Mouse (Mus musculus): Measurements from ENCODE around the gene Poc5.

Poc5 gene

GRCm38 (mm10) chr13:96388042-96388888 is at the start of gene Poc5:
Gene Poc5, plus strand, starts transcription at chr13:96388294.
- DNase-seq, result peak; percentile 99

- no peak for DNase-seq
These were observed 46.6 kb upstream of the Poc5 start for GRCm38 (mm10) chr13:96341461-96341860.

- DNase-seq, result no peak
These were observed 43.3 kb upstream of the Poc5 start for GRCm38 (mm10) chr13:96344778-96345177.

GRCm38 (mm10) chr13:96346581-96346980 is 41.5 kb upstream of the Poc5 start:
- DNase-seq, result peak; percentile 24

GRCm38 (mm10) chr13:96350207-96350606 is 37.9 kb upstream of the Poc5 start:
- DNase-seq, result no peak

GRCm38 (mm10) chr13:96351264-96351663 is 36.8 kb upstream of the Poc5 start:
- DNase-seq, result peak; percentile 34

GRCm38 (mm10) chr13:96375519-96375918 is 12.6 kb upstream of the Poc5 start:
- DNase-seq, result peak; percentile 42

- DNase-seq, result no peak
These were observed 11.2 kb upstream of the Poc5 start for GRCm38 (mm10) chr13:96376871-96377270.

GRCm38 (mm10) chr13:96377883-96378282 is 10.2 kb upstream of the Poc5 start:
- no peak for DNase-seq

- no peak for DNase-seq
These were observed 1.2 kb downstream of the Poc5 start for GRCm38 (mm10) chr13:96389301-96389700.

GRCm38 (mm10) chr13:96401251-96401650 is 13.2 kb downstream of the Poc5 start:
- no peak for DNase-seq

- no peak for DNase-seq
These were observed 17.4 kb downstream of the Poc5 start for GRCm38 (mm10) chr13:96405518-96405917.

GRCm38 (mm10) chr13:96407040-96407439 is 18.9 kb downstream of the Poc5 start:
- DNase-seq, result peak; percentile 54

GRCm38 (mm10) chr13:96408786-96409185 is 20.7 kb downstream of the Poc5 start:
- DNase-seq, result no peak

GRCm38 (mm10) chr13:96414384-96414783 is 26.3 kb downstream of the Poc5 start:
- no peak for DNase-seq

GRCm38 (mm10) chr13:96416380-96416779 is 28.3 kb downstream of the Poc5 start:
- no peak for DNase-seq

GRCm38 (mm10) chr13:96417261-96417813 is 29.2 kb downstream of the Poc5 start:
- DNase-seq, result no peak

- DNase-seq, result no peak
These were observed 30.4 kb downstream of the Poc5 start for GRCm38 (mm10) chr13:96418487-96418886.

GRCm38 (mm10) chr13:96421230-96421629 is 33.1 kb downstream of the Poc5 start:
- no peak for DNase-seq

GRCm38 (mm10) chr13:96424496-96425274 is 36.6 kb downstream of the Poc5 start:
- DNase-seq, result no peak

GRCm38 (mm10) chr13:96426044-96426443 is 38.0 kb downstream of the Poc5 start:
- peak; percentile 30 for DNase-seq

- no peak for DNase-seq
These were observed 40.4 kb downstream of the Poc5 start for GRCm38 (mm10) chr13:96428531-96428930.

- DNase-seq, result peak; percentile 88
These were observed 43.6 kb downstream of the Poc5 start for GRCm38 (mm10) chr13:96431595-96432156.

All from retina, postnatal 1 day (tissue).